Mouse (Mus musculus) urinary bladder, adult 18-20 months (tissue): Measurements from ENCODE around the gene Cdk19.
"Not testable (repeated sequence)": the region's sequence is repeated elsewhere in the genome, so short reads cannot be mapped to it uniquely, and the experiment has no call there.

Experiments
- DNase-seq, 2 experiments: peaks; one replicate each; pipeline ENCODE4 v3.0.0; 2022; ENCODE audit warnings: low spot score in 2 of 2, mixed read lengths in 2 of 2

The Cdk19 gene

DNA sequence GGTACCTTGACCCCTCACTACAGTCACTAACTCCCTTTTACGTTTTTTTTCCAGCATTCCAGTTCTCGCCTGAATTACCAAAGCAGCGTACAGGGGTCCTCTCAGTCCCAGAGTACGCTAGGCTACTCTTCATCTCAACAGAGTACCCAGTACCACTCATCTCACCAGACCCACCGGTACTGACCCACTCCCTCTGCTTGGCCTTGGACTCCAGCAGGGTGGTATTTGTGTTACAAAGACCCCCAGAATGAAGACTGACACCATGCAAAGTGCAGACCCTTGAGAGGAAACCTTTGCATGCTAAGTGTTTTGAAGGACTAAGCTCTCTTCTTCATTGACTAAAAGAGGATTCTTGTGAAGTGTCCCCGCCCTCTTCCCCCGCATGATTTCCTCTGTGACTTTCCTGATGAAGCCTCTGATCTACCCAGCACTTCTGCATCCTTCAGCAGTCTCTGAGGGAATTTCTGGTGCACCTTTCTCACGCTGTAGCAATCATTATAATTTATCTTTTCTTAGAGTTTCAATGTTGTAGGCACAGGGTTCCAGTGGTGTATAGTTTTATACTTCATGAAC lies 140.3 kb downstream of the Cdk19 start:
- DNase-seq, result no peak

DNA sequence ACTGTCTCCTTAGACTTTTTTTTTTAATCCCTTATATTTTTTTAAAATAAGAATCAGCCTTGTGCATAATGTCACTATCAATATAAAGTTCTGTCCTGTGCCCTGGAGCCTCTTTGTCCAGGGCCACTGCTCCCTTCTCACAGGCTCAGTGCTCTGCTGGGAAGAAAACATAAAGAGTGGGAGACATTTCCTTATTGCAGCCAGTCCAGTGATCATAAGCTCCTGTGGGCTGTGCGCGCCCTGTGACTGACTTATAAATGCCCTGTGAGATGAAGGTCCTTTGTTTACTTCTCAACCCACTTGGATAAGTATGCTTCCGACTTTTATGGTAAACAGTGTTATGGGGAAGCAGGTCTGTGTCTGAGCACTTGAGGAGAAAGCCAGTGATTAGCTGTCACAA lies 142.2 kb downstream of the Cdk19 start:
- DNase-seq, result no peak

DNA sequence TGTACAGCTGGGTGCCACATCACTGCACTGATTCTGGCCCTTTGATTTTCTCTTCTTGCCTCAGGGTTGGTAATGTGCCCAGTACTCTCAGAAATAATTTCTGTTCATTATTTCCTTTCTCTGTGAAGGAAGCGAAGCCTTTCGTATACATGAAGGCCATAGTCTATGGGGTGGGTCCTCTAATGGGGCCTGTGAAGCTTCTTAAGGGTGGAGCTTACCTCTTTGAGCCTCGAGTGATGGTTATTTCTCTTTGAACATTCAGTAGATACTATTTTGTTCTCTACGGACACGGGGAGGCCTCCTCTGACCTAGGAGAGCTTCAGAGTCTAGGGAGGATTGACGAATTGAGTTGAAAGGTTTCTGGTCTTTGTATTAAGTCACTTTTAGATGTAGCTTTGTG lies 142.9 kb downstream of the Cdk19 start:
- no peak for DNase-seq

DNA sequence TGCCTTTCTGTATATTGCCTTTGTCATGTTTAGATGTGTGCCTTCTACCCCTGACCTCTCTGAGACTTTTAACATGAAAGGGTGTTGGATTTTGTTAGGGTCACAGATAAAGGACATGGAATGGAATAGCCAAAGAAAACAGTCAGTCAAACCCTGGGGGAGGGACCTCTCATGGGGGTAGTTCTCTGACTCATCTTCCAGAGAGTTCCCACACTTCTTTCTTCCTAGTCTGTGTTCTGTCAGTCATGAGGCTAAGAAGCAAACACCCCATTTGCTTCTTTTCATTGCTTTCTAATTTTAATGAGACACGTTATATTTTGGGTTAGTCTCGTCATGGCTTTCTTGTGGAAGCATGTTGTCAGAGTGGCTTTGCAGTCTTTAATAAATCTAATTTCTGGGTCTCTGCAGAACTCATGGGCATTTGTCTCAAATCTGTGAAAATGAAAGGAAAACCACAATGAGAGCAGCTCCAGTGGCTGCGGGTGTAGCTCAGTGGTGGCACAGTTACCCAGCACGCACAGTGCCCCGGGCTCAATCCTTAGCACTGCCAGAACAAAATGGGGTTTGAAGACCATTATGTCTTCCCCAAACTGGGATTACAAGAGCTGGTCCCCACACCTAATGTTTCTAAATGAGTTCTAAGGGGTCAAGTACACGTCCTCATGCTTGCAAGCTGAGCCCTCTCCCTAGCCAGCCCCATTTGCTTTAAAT lies 149.9 kb downstream of the Cdk19 start:
- DNase-seq, result no peak

DNA sequence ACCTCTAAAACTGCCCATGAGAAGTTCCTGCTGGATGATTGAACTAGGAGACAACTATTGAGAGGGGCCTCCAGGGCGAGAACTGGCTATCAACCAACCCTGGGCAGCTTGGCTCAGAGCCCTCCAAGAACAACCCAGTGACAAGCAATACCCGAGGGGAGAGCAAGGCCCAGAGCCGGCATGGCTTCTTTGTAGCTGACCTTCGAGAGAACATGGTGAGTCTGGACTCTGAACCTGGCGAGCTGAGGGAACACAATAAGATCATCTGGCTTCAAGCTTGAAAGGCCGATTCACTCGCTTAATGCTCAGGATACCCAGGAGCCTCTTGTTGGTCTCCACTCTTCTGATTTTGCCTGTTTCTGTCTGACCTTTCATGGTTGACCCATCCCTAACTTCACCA lies 151.8 kb downstream of the Cdk19 start:
- no peak for DNase-seq

- DNase-seq, result no peak
These were observed 152.4 kb downstream of the Cdk19 start for GRCm38 (mm10) chr10:40491748-40492147.

DNA sequence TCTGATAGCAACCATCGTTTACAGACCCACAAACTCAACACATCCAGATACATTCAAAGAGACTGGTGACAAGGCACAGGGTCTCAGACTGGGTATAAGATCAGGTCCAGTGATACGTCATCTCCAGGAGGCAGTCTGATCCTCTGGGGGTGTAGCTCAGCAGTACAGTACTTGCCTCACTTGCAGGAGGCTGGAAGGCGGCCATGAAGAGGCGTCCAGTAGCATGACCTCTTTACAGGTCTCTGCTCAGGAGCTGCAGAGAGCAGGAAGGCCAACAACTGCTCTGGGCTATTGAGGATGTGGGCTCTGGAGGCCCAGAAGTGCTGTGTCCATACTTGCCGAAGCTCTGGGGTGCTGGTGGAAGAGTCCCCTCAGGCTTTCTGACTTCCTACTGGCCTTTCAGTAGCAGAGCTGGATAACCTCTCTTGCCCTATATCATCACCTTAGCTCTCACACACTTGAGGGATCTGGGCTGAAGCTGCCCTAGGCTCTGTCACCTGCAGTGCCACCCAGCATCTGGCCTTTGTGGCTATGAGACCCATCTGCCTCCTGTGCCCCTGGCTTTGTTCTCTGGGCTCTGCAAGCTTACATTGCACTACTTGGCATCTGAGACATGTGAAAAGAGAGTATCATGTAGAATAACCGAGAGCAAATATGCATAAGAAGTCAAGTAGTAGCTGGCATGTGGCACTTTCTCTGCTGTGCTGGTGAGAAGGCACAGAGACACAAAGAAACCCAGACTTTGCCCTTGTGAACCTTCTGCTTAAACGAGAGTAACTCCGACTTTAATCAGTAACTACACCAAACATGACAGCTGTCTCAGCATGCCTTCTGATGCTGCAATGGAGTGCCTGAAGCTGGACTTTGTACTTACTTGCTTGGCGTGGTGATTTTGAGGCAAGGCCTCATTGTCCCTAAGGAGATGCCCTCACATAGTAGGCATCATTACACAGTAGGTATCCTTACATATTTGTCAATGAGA lies 155.1 kb downstream of the Cdk19 start:
- DNase-seq, result no peak

DNA sequence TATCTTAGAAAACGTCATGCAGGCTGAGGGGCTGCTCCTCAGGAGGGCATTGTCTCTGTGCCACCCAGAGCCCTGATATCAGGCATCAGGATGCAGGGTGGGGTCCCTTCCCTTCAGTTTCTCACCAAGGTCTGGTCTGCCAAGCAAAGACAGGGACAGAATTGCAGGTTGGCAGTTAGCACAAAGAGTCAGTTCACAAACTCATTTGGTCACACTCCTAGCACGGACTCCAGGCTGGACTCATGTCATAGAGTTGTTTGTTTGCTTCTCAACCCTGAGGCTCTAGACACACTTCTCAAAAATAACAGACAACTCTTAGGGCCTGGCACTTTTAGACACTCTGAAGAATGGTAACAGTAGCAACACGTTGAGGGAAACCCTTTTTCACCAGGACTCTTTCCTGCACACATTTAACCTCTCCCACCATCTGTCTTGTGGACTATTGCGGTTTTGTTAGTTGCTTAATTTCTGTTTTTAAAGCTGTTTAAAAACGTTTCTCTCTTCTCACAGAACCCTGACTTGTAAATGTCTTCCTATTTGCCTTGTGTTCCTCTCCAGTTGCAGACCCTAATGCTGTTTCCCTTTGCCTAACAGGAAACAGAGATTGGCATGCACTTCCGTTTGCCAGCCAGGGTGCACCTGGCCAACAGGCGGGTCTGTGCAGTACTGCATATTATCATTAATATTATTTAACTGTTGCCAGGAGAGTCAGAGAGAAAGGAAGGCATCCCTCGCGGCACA lies 158.1 kb downstream of the Cdk19 start:
- DNase-seq, result no peak

- DNase-seq, result no peak
These were observed 159.1 kb downstream of the Cdk19 start for GRCm38 (mm10) chr10:40498426-40498825.

DNA sequence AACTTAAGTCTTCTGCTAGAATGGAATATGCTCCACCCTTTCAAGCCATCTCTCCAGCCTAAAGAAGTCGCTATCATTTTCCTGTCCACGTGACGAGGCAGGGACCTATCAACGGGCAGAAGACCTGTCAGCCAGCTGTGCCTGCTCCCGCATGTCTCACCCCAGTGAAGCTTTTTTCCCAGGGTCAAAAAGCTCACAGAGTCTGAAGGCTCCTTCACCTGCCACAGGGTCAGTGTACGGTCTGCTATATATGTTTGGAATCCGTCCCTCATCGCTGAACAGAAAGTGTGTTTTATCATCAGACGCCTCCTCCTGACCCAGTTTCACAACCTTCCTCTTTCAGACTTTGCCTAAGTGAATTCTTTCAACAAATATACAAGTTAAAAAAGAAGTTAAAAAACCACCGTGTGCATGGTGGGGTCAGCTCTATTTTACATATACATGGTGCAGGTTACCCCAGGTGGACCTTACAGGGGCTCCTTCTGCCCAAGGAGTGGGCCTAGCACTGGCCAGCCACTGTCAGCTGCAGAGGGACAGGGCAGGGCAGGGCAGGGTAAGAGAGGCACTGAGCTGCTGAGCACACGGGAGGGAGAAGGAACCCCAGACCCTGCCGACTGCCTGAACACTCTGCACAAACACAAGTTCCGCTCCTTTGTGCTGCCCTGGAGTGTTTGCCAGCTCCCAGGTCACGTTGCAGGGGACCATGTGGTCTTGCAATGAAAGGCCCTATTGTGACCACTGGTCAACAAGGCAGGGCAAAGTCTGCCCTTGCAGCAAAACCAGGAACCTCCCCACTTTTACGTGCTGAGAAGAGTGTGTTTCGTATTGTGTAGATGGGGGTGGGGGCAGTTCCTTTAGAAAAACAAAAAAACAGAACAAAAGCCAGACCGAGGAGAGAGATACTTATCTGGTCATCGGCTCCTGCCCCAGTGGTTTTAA lies 160.2 kb downstream of the Cdk19 start:
- no peak for DNase-seq

GRCm38 (mm10) chr10:40500723-40501245 lies 161.4 kb downstream of the Cdk19 start:
- no peak for DNase-seq

DNA sequence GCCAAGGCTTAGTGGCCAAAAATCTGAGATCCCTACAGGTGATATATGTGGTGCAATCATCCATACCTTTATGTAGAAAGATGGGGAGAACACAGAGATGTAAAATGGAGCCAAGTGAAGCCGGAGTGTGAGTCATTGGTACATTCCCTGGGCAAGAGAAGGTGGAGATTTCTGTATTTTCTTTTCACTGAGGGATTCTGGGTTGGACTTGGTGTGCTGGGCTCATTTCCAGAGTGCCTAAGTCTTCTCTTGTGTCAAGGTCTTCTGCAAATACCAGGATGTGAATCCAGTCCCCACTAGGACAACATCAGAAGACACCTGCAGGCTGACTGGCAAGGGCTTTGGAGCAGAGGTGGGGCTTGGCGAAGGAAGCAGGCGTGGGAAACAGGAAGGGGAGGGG lies 163.4 kb downstream of the Cdk19 start:
- no peak for DNase-seq

DNA sequence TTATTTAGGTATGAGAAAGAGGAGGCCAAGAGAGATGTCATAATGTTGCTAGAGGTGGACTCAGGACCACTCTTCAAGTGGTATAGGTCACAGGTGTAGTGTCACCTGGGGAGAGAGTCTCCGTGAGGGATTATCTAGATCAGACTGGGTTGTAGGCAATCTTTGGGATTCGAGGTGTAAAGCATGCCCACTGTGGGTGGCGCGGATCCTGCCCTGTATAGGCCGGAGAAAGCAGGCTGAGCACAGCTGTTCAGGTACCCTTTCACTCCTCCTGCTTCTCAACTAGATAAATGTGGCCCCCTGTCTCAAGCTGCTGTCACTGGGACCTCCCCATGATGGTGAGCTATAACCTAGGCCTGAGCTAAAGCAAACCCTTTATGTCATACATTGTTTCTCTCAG lies 171.0 kb downstream of the Cdk19 start:
- no peak for DNase-seq

- DNase-seq, result peak; percentile 33 to 64
These were observed 171.9 kb downstream of the Cdk19 start for GRCm38 (mm10) chr10:40511221-40511677.

DNA sequence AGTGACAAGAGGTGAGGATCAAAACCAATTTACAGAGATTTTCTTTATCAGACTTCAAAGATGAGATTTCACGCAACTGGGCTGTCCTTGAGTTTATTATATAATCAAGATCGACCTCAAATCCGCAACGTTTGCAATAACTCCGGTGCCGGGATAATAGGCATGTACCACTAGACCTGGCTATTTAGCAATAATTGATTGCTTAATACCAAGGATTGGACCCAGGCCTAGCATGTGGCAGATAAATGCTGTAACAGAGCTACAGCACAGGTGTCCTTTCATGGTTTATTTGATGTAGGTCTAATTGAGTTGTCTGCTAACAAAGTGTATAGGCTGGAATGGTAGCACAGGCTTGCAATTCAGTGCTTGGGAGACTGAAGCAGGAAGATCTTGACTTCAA lies 172.8 kb downstream of the Cdk19 start:
- DNase-seq, result no peak

DNA sequence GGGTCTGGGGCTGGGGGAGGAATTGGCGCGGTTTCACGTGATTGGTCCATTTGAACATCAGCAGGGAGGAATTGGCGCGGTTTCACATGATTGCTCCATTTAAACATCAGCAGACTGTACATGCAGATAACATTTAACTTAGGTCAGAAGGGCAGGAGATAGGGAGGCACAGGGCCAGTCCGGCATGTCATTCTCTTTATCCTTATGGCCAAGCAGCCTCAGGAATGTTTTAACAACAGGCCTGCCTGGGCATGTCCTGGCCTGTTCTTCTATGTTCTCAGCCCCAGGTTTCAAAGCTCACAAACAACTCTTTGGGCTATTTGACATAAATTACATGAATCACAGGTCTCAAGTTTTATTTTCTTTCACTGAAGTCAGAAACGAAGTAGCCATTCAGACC lies 173.6 kb downstream of the Cdk19 start:
- DNase-seq, result not testable (repeated sequence)

GRCm38 (mm10) chr10:40515225-40515681 lies 175.9 kb downstream of the Cdk19 start:
- DNase-seq, result no peak

- no peak for DNase-seq
These were observed 177.1 kb downstream of the Cdk19 start for GRCm38 (mm10) chr10:40516421-40516820.

DNA sequence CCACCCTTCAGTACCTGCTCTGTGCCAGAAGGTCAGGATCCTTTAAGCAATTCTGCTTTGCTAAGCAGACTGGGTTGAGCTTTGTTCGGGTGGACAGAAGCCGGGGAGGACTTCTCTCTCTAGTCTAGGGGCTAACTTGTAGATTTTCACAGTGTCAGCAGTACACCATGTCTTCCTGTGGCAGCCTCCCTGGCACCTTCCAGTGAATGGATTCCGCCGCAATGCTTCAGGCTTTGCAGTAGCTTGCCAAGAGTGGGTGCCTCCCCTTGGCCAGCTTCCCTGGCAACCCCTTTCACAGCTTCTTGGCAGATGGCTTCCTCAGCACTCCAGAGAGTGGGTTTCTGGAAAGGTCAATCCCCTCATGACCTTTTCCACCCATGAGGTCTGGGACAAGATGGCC lies 180.2 kb downstream of the Cdk19 start:
- no peak for DNase-seq

DNA sequence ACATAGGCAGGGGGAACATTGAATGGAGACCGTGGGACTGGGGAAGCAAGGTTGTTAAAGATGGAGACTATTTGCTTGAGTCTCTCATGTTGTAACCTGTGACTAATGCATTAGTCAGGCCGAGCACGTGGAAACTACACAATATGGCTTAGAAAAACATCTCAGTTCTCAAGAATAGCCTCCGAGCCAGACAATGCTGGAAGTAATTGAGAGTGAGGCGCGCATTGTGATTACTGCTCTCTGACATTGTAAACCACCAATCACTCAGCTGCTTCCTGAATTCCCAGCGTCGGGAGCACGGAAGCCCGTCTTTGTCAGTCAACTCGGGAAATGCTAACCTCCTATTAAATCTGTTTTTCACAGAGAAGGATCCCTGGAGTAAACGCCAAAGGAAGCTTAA lies 182.2 kb downstream of the Cdk19 start:
- DNase-seq, result peak in 1 of 2 experiments; percentile 45
